Mouse (Mus musculus) heart, embryonic 16.5 days (tissue): ENCODE results near the gene Gtf3a. TPM values are rescaled to one million over a fixed set of nuclear protein-coding genes. Genes with fewer than 3 reads are reported as not detected.
A peak's percentile ranks its signal among the peaks of the same experiment; 100 is the strongest.

Experiments used
- ATAC-seq: fragments of 200-750 bp; cut with Nextera tagmentation; replicated peaks from 2 replicates; pipeline ENCODE4 v1.8.0; 2017; ENCODE audit warnings: moderate number of reproducible peaks; ENCODE audit not compliant: insufficient read depth, low FRiP score; ENCODE audit errors: extremely low read depth
- H3K27ac ChIP-seq: fragments of 300-500 bp; sonication (generic); 2 replicates; pipeline ENCODE4 v1.5.1; 2014; ENCODE audit warnings: mild to moderate bottlenecking, low read length, control low read depth, moderate library complexity
- H3K27me3 ChIP-seq: fragments of 300-500 bp; sonication (generic); 2 replicates; pipeline ENCODE4 v1.6.1; 2014; ENCODE audit warnings: low read length, mixed read lengths; ENCODE audit not compliant: control insufficient read depth, insufficient read depth
- H3K36me3 ChIP-seq: fragments of 300-500 bp; sonication (generic); 2 replicates; pipeline ENCODE4 v1.6.1; 2014; ENCODE audit not compliant: control insufficient read depth, insufficient read depth
- H3K4me1 ChIP-seq: fragments of 300-500 bp; sonication (generic); 2 replicates; pipeline ENCODE4 v1.6.1; 2014; ENCODE audit warnings: low read length, mixed read lengths; ENCODE audit not compliant: control insufficient read depth, insufficient read depth
- H3K4me2 ChIP-seq: fragments of 300-500 bp; sonication (generic); 2 replicates; pipeline ENCODE4 v1.6.1; 2014; ENCODE audit warnings: low read depth, mild to moderate bottlenecking, control low read depth, low read length
- H3K4me3 ChIP-seq: fragments of 300-500 bp; sonication (generic); 2 replicates; pipeline ENCODE4 v1.5.1; 2014; ENCODE audit warnings: mild to moderate bottlenecking, control low read depth, low read length
- H3K9ac ChIP-seq: fragments of 300-500 bp; sonication (generic); 2 replicates; pipeline ENCODE4 v1.6.1; 2014; ENCODE audit warnings: low read length, control low read depth
- H3K9me3 ChIP-seq: fragments of 300-500 bp; sonication (generic); replicated peaks from 2 replicates; pipeline ENCODE4 v1.6.1; 2016; ENCODE audit warnings: low read length; ENCODE audit not compliant: control insufficient read depth
- WGBS: fragments of 180-500 bp; shearing (Covaris S2); extraction: QIAGEN DNeasy Blood & Tissue Kit; methylation state at CpG from one replicate; pipeline ENCODE4 v1.1.7; 2014; 5-methylcytosine and 5-hydroxymethylcytosine counted together
- polyA plus RNA-seq: library from polyadenylated mRNA; unstranded; fragments of >200 nt; fragmentation: Nextera tagmentation; extraction: Ambion mirVana; gene quantifications from 2 replicates; pipeline ENCODE4 v1.2.1, GENCODE M21; 2015

Gene Gtf3a
- polyA plus RNA-seq, 1 experiment from 2014 or later = 86.0 TPM

DNA sequence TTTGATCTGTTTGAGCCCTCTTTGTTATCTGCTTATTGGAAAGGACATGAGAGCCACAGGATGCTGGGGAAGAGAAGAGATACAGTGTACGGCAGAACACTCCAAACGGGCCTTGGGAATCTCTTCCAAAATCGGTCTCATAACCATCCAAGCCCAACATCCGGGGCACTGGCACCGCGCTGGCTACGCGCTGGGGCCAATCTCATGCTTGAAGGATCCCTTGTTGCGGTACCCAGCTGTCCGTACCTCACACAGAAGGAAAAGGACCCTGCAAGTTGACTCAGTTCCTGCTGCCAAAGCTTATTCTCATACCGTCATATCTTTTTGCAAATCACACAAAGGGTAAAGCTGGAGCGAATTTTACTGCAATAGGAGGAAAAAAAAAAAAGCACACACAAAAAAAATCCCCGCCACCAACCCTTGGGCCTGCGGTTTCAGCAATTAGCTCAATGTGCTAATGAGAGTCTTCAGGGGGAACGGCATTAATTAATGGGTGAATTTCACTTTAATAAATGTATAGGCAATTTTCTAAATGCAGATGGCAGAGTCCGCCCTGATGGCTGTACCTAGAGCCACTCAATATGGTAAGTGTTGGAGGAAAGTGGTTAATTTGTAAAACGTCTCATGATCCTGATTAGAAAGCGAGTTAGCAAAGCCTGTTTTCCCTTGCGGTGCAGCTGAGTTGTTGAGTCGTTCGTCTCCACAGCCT, 37.4 kb downstream of the Gtf3a start:
- H3K4me3 ChIP-seq = no peak overlapping the region
- H3K9ac ChIP-seq = no peak overlapping the region
- no peak overlapping the region for H3K27ac ChIP-seq
- 0 out of 2 replicates have a peak overlapping the region, but pooled peaks have one; percentile 23 for H3K4me2 ChIP-seq
- H3K36me3 ChIP-seq = no peaks in the 10 kb centered on the region
- WGBS = 61% methylated on average over 21 of the region's 21 CpGs
- no peaks in the 10 kb centered on the region for H3K9me3 ChIP-seq
- no peaks in the 10 kb centered on the region for H3K4me1 ChIP-seq
- peaks cover 28% of the 10 kb centered on the region for H3K27me3 ChIP-seq
- no peak for ATAC-seq

- WGBS = 82% methylated on average over 10 of the region's 10 CpGs
- H3K4me2 ChIP-seq = no peak overlapping the region
These were observed 39.1 kb downstream of the Gtf3a start for GRCm38 (mm10) chr5:146987588-146987987.

GRCm38 (mm10) chr5:146989051-146989450, 40.6 kb downstream of the Gtf3a start:
- H3K36me3 ChIP-seq = no peaks in the 10 kb centered on the region
- H3K4me2 ChIP-seq = no peak overlapping the region
- H3K4me1 ChIP-seq = no peaks in the 10 kb centered on the region
- H3K9me3 ChIP-seq = no peaks in the 10 kb centered on the region
- H3K27me3 ChIP-seq = peaks cover 20% of the 10 kb centered on the region
- no peak for ATAC-seq
- no peak overlapping the region for H3K9ac ChIP-seq
- 51% methylated on average over 5 of the region's 5 CpGs for WGBS
- H3K4me3 ChIP-seq = no peak overlapping the region
- H3K27ac ChIP-seq = no peak overlapping the region

More at GRCm38 (mm10) chr5:146987588-146987987, 39.1 kb downstream of the Gtf3a start:
- Histone ChIP-seq H3K27ac (no peak overlapping the region), H3K9me3 (no peaks in the 10 kb centered on the region), H3K4me1 (no peaks in the 10 kb centered on the region), H3K27me3 (peaks cover 25% of the 10 kb centered on the region), H3K9ac (no peak overlapping the region), H3K4me3 (no peak overlapping the region), H3K36me3 (no peaks in the 10 kb centered on the region)
- no peak for ATAC-seq

- H3K9me3 ChIP-seq = no peaks in the 10 kb centered on the region
- no peak overlapping the region for H3K4me3 ChIP-seq
- no peak for ATAC-seq
- H3K4me1 ChIP-seq = no peaks in the 10 kb centered on the region
- WGBS = 61% methylated on average over 8 of the region's 8 CpGs
- H3K36me3 ChIP-seq = no peaks in the 10 kb centered on the region
- H3K27ac ChIP-seq = no peak overlapping the region
- no peak overlapping the region for H3K4me2 ChIP-seq
- no peaks in the 10 kb centered on the region for H3K27me3 ChIP-seq
- no peak overlapping the region for H3K9ac ChIP-seq
These were observed 45.1 kb downstream of the Gtf3a start for GRCm38 (mm10) chr5:146993509-146993908.

DNA sequence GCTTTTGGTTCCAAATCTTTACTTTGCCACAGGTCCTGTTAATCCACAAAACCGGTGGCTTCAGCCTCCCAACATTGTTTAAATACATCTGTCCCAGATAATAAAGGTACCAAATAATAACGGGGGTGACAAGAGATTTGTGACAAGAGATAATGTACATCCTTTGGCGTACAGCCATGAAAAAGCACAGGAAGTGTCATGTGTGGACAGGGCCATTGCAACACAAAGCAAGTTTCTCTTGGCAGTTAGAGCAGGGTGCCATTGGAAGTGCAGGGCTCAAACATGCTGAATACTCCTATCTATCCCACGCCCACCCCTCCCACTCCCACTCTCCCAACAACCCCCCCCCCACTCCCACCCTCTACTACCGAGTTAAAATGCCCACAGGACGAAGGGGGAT, 46.5 kb downstream of the Gtf3a start:
- H3K36me3 ChIP-seq = no peaks in the 10 kb centered on the region
- no peak overlapping the region for H3K9ac ChIP-seq
- no peak overlapping the region for H3K4me2 ChIP-seq
- H3K27me3 ChIP-seq = no peaks in the 10 kb centered on the region
- H3K4me1 ChIP-seq = no peaks in the 10 kb centered on the region
- ATAC-seq = no peak
- H3K9me3 ChIP-seq = no peaks in the 10 kb centered on the region
- 43% methylated on average over 6 of the region's 6 CpGs for WGBS
- H3K27ac ChIP-seq = no peak overlapping the region
- H3K4me3 ChIP-seq = no peak overlapping the region

GRCm38 (mm10) chr5:146996812-146997211, 48.4 kb downstream of the Gtf3a start:
- no peak overlapping the region for H3K4me2 ChIP-seq
- no peak for ATAC-seq
- H3K27ac ChIP-seq = no peak overlapping the region
- no peak overlapping the region for H3K9ac ChIP-seq
- H3K36me3 ChIP-seq = no peaks in the 10 kb centered on the region
- H3K9me3 ChIP-seq = peaks cover 3% of the 10 kb centered on the region; the same call in 1 of the 2 replicates
- no peak overlapping the region for H3K4me3 ChIP-seq
- 81% methylated on average over 7 of the region's 7 CpGs for WGBS
- H3K27me3 ChIP-seq = no peaks in the 10 kb centered on the region
- H3K4me1 ChIP-seq = no peaks in the 10 kb centered on the region

GRCm38 (mm10) chr5:146998802-146999201, 50.3 kb downstream of the Gtf3a start:
- Histone ChIP-seq H3K27me3 (no peaks in the 10 kb centered on the region), H3K4me3 (no peak overlapping the region), H3K4me2 (no peak overlapping the region), H3K9ac (no peak overlapping the region), H3K27ac (no peak overlapping the region), H3K4me1 (no peaks in the 10 kb centered on the region), H3K36me3 (no peaks in the 10 kb centered on the region), H3K9me3 (peaks cover 10% of the 10 kb centered on the region)
- 86% methylated on average over 12 of the region's 12 CpGs for WGBS
- ATAC-seq = no peak

GRCm38 (mm10) chr5:147001312-147001711, 52.9 kb downstream of the Gtf3a start:
- no peaks in the 10 kb centered on the region for H3K27me3 ChIP-seq
- no peak for ATAC-seq
- H3K36me3 ChIP-seq = no peaks in the 10 kb centered on the region
- H3K9ac ChIP-seq = no peak overlapping the region
- H3K4me1 ChIP-seq = no peaks in the 10 kb centered on the region
- peaks cover 10% of the 10 kb centered on the region for H3K9me3 ChIP-seq
- no peak overlapping the region for H3K4me2 ChIP-seq
- 78% methylated on average over 4 of the region's 4 CpGs for WGBS
- H3K27ac ChIP-seq = no peak overlapping the region
- H3K4me3 ChIP-seq = no peak overlapping the region

DNA sequence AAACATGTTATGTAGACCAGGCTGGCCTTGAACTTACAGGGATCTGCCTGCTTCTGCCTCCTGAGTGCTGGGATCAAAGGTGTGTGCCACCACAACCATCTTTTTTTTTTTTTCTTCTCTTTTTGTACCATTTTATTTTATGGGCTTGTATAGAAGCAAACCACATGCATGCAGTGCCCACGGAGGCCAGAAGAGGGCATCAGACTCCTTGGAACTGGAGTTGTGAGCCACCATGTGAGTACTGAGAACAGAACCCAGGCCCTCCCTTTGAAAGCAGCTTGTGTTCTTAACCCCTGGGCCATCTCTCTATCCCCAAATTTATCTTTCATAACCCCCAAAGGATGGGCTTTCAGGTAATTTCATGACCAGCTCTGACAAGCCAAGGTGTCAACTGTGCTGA, 54.8 kb downstream of the Gtf3a start:
- WGBS = 50% methylated on average over 1 of the region's 1 CpGs
- no peak for ATAC-seq
- Histone ChIP-seq H3K9ac (no peak overlapping the region), H3K27ac (no peak overlapping the region), H3K4me2 (no peak overlapping the region), H3K4me3 (no peak overlapping the region), H3K4me1 (no peaks in the 10 kb centered on the region), H3K36me3 (no peaks in the 10 kb centered on the region), H3K9me3 (peaks cover 10% of the 10 kb centered on the region), H3K27me3 (no peaks in the 10 kb centered on the region)
